Mouse (Mus musculus) ovary, postnatal 36 days (tissue): ENCODE data around the gene Gm27235.
"Not testable (repeated sequence)": the region's sequence is repeated elsewhere in the genome, so short reads cannot be mapped to it uniquely, and the experiment has no call there.

Source experiments
- DNase-seq: peaks from one replicate; pipeline ENCODE4 v3.0.0; 2022; ENCODE audit warnings: low spot score, mixed read lengths

The Gm27235 gene

DNA sequence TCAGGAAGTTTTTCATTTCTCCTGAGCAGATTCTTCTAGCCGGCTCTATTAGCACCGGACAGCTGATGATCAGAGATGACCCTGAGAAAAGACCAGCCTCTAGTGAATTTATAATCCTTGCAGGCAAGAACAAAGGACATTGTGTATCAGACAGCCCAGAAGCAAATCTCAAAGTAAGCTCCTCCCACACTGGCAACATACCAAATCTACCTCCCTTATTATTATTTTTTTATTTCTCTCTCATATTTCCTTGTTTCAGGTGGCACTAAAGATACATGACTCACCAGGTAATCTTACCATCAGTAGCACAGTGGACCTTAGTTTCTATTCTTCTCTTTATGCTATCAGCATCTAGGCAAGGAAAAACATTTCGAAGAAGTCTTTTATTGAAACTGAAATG, at the start of gene Gm27235, which contains the start of gene D730048I06Rik:
Gene Gm27235, minus strand, starts transcription at position 101 of the 400 bp plus-strand sequence.
Gene D730048I06Rik, minus strand, starts transcription at position 112 of the 400 bp plus-strand sequence.
- DNase-seq: no peak

DNA sequence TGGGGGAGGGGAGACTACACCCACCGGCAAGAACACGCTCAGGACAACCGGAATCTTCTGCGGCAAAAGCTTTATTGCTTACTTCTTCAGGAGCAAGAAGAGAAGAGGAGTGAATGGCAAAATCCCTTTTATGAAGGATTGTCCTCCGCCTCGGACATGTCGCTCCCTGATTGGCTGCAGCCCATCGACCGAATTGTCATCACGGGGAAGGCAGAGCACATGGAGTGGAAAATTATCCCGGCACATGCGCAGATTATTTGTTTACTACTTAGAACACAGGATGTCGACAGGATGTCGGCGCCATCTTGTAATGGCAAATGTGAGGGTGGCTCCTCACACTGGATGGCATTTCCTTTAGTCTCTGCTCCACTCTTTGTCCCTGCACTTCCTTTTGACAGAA, 28.0 kb upstream of the Gm27235 start:
- not testable (repeated sequence) for DNase-seq

GRCm38 (mm10) chr9:35798146-35798545, 8.2 kb upstream of the Gm27235 start:
- DNase-seq: no peak

- DNase-seq: no peak
Measured at GRCm38 (mm10) chr9:35778009-35778408, 11.9 kb downstream of the Gm27235 start, which contains the start of gene Gm17727. Gene Gm17727, minus strand, starts transcription at chr9:35778109.

GRCm38 (mm10) chr9:35756843-35757242, 33.1 kb downstream of the Gm27235 start:
- DNase-seq: no peak

GRCm38 (mm10) chr9:35740749-35741148, 49.2 kb downstream of the Gm27235 start, which contains the start of gene Gm17677:
Gene Gm17677, plus strand, starts transcription at chr9:35741049.
- no peak for DNase-seq
